Mouse (Mus musculus) CH12.LX (cell line): Measurements from ENCODE around the gene Poc1b.

Source experiments
- CTCF ChIP-seq, 2 experiments: IDR thresholded peaks in 1 of 2; conservative IDR thresholded peaks in 1 of 2; 2 replicates each; pipeline ENCODE4 v1.5.1; 2011 to 2012; ENCODE audit warnings: low read depth in 2 of 2, low read length in 2 of 2, improper control_type of control experiment in 1 of 2, inconsistent platforms in 1 of 2, mild to moderate bottlenecking in 1 of 2, moderate library complexity in 1 of 2
- E2F4 ChIP-seq: IDR thresholded peaks from 2 replicates; pipeline ENCODE4 v1.6.1; 2011; ENCODE audit warnings: low read depth, low read length, improper control_type of control experiment; ENCODE audit not compliant: insufficient replicate concordance
- EP300 ChIP-seq: IDR thresholded peaks from 2 replicates; pipeline ENCODE4 v1.6.1; 2011; ENCODE audit warnings: low read length, improper control_type of control experiment
- HCFC1 ChIP-seq: IDR thresholded peaks from 2 replicates; pipeline ENCODE4 v1.6.1; 2012; ENCODE audit warnings: low read depth, mild to moderate bottlenecking, inconsistent platforms, low read length, improper control_type of control experiment
- IRF4 ChIP-seq: IDR thresholded peaks from 2 replicates; pipeline ENCODE4 v1.6.1; 2014; ENCODE audit warnings: low read depth, mild to moderate bottlenecking, inconsistent platforms, low read length, improper control_type of control experiment
- JUND ChIP-seq: conservative IDR thresholded peaks from 2 replicates; pipeline ENCODE4 v1.6.1; 2011; ENCODE audit warnings: low read depth, low read length, improper control_type of control experiment
- MAZ ChIP-seq: IDR thresholded peaks from 2 replicates; pipeline ENCODE4 v1.6.1; 2012; ENCODE audit warnings: low read depth, mild to moderate bottlenecking, inconsistent platforms, low read length, improper control_type of control experiment, moderate library complexity
- MYC ChIP-seq: IDR thresholded peaks from 2 replicates; pipeline ENCODE4 v1.6.1; 2011; ENCODE audit warnings: low read depth, mild to moderate bottlenecking, improper control_type of control experiment, low read length
- POLR2A ChIP-seq: IDR thresholded peaks from 2 replicates; pipeline ENCODE4 v1.6.1; 2011; ENCODE audit warnings: low read depth, mild to moderate bottlenecking, improper control_type of control experiment, low read length
- POLR2AphosphoS2 ChIP-seq: IDR thresholded peaks from 2 replicates; pipeline ENCODE4 v1.6.1; 2011; ENCODE audit warnings: low read depth, low read length, improper control_type of control experiment
- RCOR1 ChIP-seq: conservative IDR thresholded peaks from 2 replicates; pipeline ENCODE4 v1.6.1; 2012; ENCODE audit warnings: low read depth, mild to moderate bottlenecking, inconsistent platforms, low read length, improper control_type of control experiment
- TBP ChIP-seq: conservative IDR thresholded peaks from 2 replicates; pipeline ENCODE4 v1.6.1; 2011; ENCODE audit warnings: low read depth, low read length, improper control_type of control experiment
- USF2 ChIP-seq: conservative IDR thresholded peaks from 2 replicates; pipeline ENCODE4 v1.6.1; 2011; ENCODE audit warnings: low read depth, low read length, improper control_type of control experiment

GRCm38 (mm10) chr10:99229031-99229684 is 122.3 kb downstream of the Poc1b start:
- TF ChIP-seq MYC (no peak), EP300 (no peak), MAZ (no peak), IRF4 (no peak), RCOR1 (no peak), USF2 (no peak), CTCF (conservative IDR thresholded peaks at IDR 0.05 in 1 of 2, IDR thresholded peaks at IDR 0.05 in 1 of 2; ENCODE audit: low read depth in 2 of 2, low read length in 2 of 2) (no peak), POLR2A (no peak), HCFC1 (no peak), JUND (no peak), TBP (no peak), E2F4 (no peak), POLR2AphosphoS2 (no peak)
